Mouse (Mus musculus) heart, embryonic 14.5 days (tissue): ENCODE results near the gene Otud5. TPM values are rescaled to one million over a fixed set of nuclear protein-coding genes. Genes with fewer than 3 reads are reported as not detected.
"Not testable (repeated sequence)": the region's sequence is repeated elsewhere in the genome, so short reads cannot be mapped to it uniquely, and the experiment has no call there.

Experiments used
- ATAC-seq: fragments of 200-750 bp; cut with Nextera tagmentation; 2 replicates; pipeline ENCODE4 v1.8.0; 2017; ENCODE audit warnings: low read depth, moderate TSS enrichment; ENCODE audit not compliant: insufficient number of reproducible peaks, insufficient read depth, low FRiP score
- H3K27ac ChIP-seq, 2 experiments: fragments of 200-500 bp in 1 of 2; fragments of 300-500 bp in 1 of 2; sonication (generic) in 1 of 2; replicated peaks in 1 of 2; 2 replicates each; pipeline ENCODE4 v1.5.1; 2012 to 2014; ENCODE audit warnings: low read depth in 2 of 2, low read length in 2 of 2, control low read depth in 1 of 2, mild to moderate bottlenecking in 1 of 2, mixed read lengths in 1 of 2; ENCODE audit not compliant: control insufficient read depth in 1 of 2, insufficient read depth in 1 of 2
- H3K27me3 ChIP-seq: fragments of 300-500 bp; sonication (generic); 2 replicates; pipeline ENCODE4 v1.6.1; 2014; ENCODE audit warnings: mild to moderate bottlenecking, low read length, control low read depth; ENCODE audit not compliant: control insufficient read depth, insufficient read depth
- H3K36me3 ChIP-seq: fragments of 300-500 bp; sonication (generic); 2 replicates; pipeline ENCODE4 v1.6.1; 2014; ENCODE audit warnings: mild to moderate bottlenecking, control low read depth, low read length, mixed read lengths; ENCODE audit not compliant: control insufficient read depth, insufficient read depth
- H3K4me1 ChIP-seq, 2 experiments: fragments of 200-500 bp in 1 of 2; fragments of 300-500 bp in 1 of 2; sonication (generic) in 1 of 2; 2 replicates each; pipeline ENCODE4 v1.6.1; 2012 to 2014; ENCODE audit warnings: low read length in 2 of 2, control low read depth in 1 of 2, mixed read lengths in 1 of 2; ENCODE audit not compliant: control insufficient read depth in 2 of 2, insufficient read depth in 2 of 2
- H3K4me2 ChIP-seq: fragments of 300-500 bp; sonication (generic); 2 replicates; pipeline ENCODE4 v1.6.1; 2014; ENCODE audit warnings: mild to moderate bottlenecking, low read length
- H3K4me3 ChIP-seq, 2 experiments: fragments of 200-500 bp in 1 of 2; fragments of 300-500 bp in 1 of 2; sonication (generic) in 1 of 2; 2 replicates each; pipeline ENCODE4 v1.5.1; 2012 to 2014; ENCODE audit warnings: low read length in 2 of 2, mild to moderate bottlenecking in 2 of 2, control low read depth in 1 of 2, low read depth in 1 of 2, moderate library complexity in 1 of 2; ENCODE audit not compliant: control insufficient read depth in 1 of 2, insufficient read depth in 1 of 2
- H3K9ac ChIP-seq: fragments of 300-500 bp; sonication (generic); 2 replicates; pipeline ENCODE4 v1.6.1; 2014; ENCODE audit warnings: mild to moderate bottlenecking, low read length
- H3K9me3 ChIP-seq: fragments of 300-500 bp; sonication (generic); 2 replicates; pipeline ENCODE4 v1.6.1; 2016; ENCODE audit warnings: low read length, control low read depth; ENCODE audit not compliant: control insufficient read depth
- WGBS: fragments of 180-500 bp; shearing (Covaris S2); extraction: QIAGEN DNeasy Blood & Tissue Kit; methylation state at CpG from one replicate; pipeline ENCODE4 v1.1.7; 2014; 5-methylcytosine and 5-hydroxymethylcytosine counted together
- polyA plus RNA-seq: library from polyadenylated mRNA; unstranded; fragments of >200 nt; fragmentation: Nextera tagmentation; extraction: Ambion mirVana; gene quantifications from 2 replicates; pipeline ENCODE4 v1.2.1, GENCODE M21; 2014

Gene Otud5
- 16.2 and 19.9 TPM in 2 replicates for polyA plus RNA-seq

DNA sequence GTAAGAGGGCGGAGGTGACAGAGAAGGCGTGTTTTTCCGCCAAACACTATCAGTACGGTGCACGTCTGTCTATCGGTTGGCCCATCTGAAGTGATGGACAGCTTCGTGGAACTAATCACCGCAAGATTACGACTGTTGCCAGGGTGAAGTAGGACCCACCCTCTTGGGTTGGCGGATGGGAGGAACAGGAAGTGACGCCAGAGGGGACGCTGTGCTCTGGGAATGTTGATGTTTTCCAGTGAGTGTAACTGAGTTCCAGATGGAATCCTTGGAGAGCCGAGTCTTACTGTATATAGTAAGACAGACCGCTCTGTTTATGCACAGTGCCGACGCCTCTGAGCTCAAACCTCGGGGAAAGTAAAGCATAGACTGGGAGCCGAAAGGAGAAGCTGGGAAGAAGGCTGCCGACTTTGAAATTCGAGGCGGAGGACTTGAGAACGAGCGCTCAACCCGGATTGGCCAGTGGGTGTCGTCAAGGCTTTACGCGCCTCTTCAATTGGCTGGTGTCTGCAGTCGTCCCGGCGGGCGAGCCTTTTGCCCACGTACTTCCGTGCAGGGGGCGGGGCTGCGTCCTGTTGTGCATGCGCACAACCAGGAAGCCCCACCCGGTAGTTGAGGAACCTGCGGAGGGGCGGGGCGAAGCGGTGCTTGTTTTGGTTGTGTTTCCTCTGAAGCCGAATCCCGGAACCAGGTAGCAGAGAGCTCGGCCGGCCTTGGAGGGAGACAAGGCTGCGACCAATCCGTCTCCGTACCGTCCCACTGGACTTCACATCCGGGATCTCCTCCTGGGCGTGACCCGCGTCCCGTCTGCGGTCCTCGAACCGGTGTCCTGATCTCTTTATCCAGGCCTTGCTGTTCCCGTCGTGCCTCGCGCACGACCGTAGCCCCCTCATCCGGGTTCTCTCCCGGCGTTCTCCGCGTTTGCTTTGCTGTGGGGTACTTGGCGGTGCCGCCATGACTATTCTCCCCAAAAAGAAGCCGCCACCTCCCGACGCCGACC is at the start of gene Otud5:
Gene Otud5 (plus strand): TSS at position 202 of the 1,000 bp plus-strand sequence.
- Histone ChIP-seq H3K36me3 (no peaks in the 10 kb centered on the region), H3K27me3 (no peaks in the 10 kb centered on the region), H3K4me1 (peaks cover 0 to 10% of the 10 kb centered on the region in 2 experiments; a peak in 2 of 4 replicates), H3K4me2 (peak within 1 kb of the TSS; percentile 73), H3K9me3 (no peaks in the 10 kb centered on the region), H3K9ac (peak within 1 kb of the TSS; percentile 86), H3K27ac (peak within 1 kb of the TSS; percentile 89 to 96), H3K4me3 (peak within 1 kb of the TSS; percentile 68 to 85)
- 15% methylated on average over 68 of the region's 74 CpGs for WGBS
- peak; percentile 95 for ATAC-seq

DNA sequence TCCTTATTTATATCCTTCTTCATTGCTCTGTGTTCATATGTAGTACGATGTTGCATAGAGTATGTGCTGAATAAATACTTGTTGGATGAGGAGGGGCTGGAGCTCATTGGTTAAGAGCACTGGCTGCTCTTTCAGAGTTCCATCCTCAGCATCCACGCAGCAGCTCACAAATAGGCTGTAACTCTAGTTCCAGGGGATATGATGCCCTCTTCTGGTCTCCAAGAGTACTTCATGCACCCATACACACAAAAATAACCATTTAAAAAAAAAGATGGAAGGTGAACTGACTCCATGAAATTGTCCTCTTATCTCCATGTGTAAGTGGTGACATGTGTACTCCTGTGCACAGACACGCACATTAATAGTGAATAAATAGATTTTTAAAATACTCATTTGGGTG is 47.8 kb upstream of the Otud5 start:
- no peak overlapping the region for H3K27ac ChIP-seq
- WGBS, result 40% methylated on average over 3 of the region's 3 CpGs
- H3K9ac ChIP-seq, result no peak overlapping the region
- H3K4me2 ChIP-seq, result no peak overlapping the region
- ATAC-seq, result no peak
- no peaks in the 10 kb centered on the region; a peak in 1 of 4 replicates for H3K4me1 ChIP-seq
- H3K27me3 ChIP-seq, result no peaks in the 10 kb centered on the region
- no peak overlapping the region for H3K4me3 ChIP-seq
- H3K9me3 ChIP-seq, result no peaks in the 10 kb centered on the region
- H3K36me3 ChIP-seq, result 0 out of 2 replicates have a peak, but pooled peaks cover 10% of the 10 kb centered on the region

GRCm38 (mm10) chrX:7795016-7795415 is 46.1 kb upstream of the Otud5 start:
- Histone ChIP-seq H3K9me3 (no peaks in the 10 kb centered on the region), H3K4me3 (no peak overlapping the region), H3K4me1 (no peaks in the 10 kb centered on the region; a peak in 1 of 4 replicates), H3K27ac (no peak overlapping the region), H3K27me3 (no peaks in the 10 kb centered on the region), H3K9ac (no peak overlapping the region), H3K36me3 (peaks cover 21% of the 10 kb centered on the region), H3K4me2 (no peak overlapping the region)
- WGBS, result 19% methylated on average over 7 of the region's 7 CpGs
- ATAC-seq, result no peak

DNA sequence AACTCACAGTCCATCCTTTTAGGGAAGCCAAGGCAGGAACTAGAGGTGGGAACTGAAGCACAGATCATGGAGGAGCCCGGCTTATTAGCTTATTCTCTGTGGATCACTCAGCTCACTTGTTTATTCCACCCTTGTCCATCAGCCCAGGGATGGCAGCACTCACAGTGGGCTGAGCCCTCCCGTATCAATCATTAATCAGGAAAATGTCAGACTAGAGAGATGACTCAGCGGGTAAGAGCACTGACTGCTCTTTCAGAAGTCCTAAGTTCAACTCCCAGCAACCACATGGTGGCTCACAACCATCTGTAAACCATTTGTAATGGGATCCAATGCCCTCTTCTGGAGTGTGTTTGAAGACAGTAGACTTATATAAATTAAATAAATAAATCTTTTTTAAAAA is 43.8 kb upstream of the Otud5 start:
- Histone ChIP-seq H3K4me3 (no peak overlapping the region), H3K27ac (no peak overlapping the region), H3K9ac (no peak overlapping the region), H3K4me1 (no peaks in the 10 kb centered on the region), H3K27me3 (no peaks in the 10 kb centered on the region), H3K9me3 (no peaks in the 10 kb centered on the region), H3K4me2 (no peak overlapping the region), H3K36me3 (peaks cover 33% of the 10 kb centered on the region)
- no peak for ATAC-seq
- 77% methylated on average over 3 of the region's 3 CpGs for WGBS

DNA sequence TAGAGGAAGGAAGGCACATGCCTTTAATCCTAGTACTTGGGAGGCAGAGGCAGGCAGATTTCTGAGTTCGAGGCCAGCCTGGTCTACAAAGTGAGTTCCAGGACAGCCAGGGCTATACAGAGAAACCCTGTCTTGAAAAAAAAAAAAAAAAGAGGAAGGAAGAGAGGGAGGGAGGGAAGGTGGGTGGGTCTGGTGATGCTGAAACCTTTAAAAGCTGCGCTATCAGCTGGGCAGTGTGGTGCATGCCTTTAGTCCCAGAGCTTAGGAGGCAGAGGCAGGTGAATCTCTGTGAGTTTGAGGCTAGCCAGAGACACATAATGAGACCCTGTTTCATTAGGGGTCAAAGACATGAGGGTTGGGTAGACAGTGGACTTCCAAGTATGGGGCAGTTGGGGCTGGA is 39.0 kb upstream of the Otud5 start:
- H3K27me3 ChIP-seq, H3K9ac ChIP-seq, H3K4me1 ChIP-seq, H3K27ac ChIP-seq, H3K4me3 ChIP-seq, H3K9me3 ChIP-seq, ATAC-seq, H3K4me2 ChIP-seq: not testable (repeated sequence)
- 78% methylated on average over 2 of the region's 2 CpGs for WGBS
- peaks cover 54% of the 10 kb centered on the region for H3K36me3 ChIP-seq

DNA sequence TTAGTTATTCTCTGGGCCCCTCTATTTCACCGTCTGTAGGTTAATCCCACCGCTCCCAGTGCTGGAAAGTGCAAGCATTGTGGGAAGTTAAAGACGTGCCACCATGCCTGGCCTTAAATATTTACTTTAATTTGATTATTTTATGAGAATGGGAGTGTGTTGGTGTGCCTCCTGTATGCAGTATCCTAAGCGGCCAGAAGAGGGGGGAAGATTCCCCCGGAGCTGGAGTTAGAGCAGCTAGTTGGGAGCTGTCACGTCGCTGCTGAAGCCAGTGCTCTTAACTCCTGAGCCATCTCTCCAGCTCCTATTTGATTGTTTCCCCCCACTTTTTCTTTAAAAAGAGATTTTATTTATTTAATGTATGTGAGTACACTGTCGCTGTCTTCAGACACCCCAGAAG is 26.1 kb upstream of the Otud5 start:
- not testable (repeated sequence) for ATAC-seq, H3K9ac ChIP-seq, H3K4me1 ChIP-seq, H3K4me3 ChIP-seq, H3K27ac ChIP-seq, H3K9me3 ChIP-seq, H3K27me3 ChIP-seq, H3K4me2 ChIP-seq
- WGBS, result 51% methylated on average over 8 of the region's 8 CpGs
- peaks cover 42% of the 10 kb centered on the region; the same call in 1 of the 2 replicates for H3K36me3 ChIP-seq

- ATAC-seq, result 0 out of 2 replicates have a peak, but pooled peaks have one; percentile 35
- Histone ChIP-seq H3K27me3 (no peaks in the 10 kb centered on the region), H3K4me2 (peak within 1 kb of the TSS; percentile 71), H3K9ac (peak within 1 kb of the TSS; percentile 45), H3K9me3 (no peaks in the 10 kb centered on the region), H3K36me3 (0 out of 2 replicates have a peak, but pooled peaks cover 21% of the 10 kb centered on the region), H3K4me1 (peaks cover 3% of the 10 kb centered on the region in 2 experiments; a peak in 1 of 4 replicates), H3K4me3 (peak within 1 kb of the TSS; percentile 37 to 40), H3K27ac (no peak within 1 kb of the TSS)
- 12% methylated on average over 24 of the region's 24 CpGs for WGBS
Observed at GRCm38 (mm10) chrX:7821865-7822779, 19.0 kb upstream of the Otud5 start, which contains the start of gene Kcnd1. Kcnd1 (plus strand) TSS chrX:7822289.
